Mouse (Mus musculus) heart, postnatal 14 days (tissue): Measurements from ENCODE around the gene Mrps36. TPM values are rescaled to one million over a fixed set of nuclear protein-coding genes. Genes with fewer than 3 reads are reported as not detected.

Experiments
- total RNA-seq, 2 experiments: library from RNA; stranded (reverse); gene quantifications; 2 replicates each; pipeline ENCODE4 v1.2.3; 2021

Gene Mrps36
- total RNA-seq, 2 experiments from 2014 or later = 173 to 179 TPM

Other genes with a start within 250 kb of the Mrps36 start
- 1 to 10 TPM in 1 of 2 experiments, under 1 TPM in 1; 0.51 to 1.1 TPM for gene Ocln, start 191.9 kb downstream of the Mrps36 start, total RNA-seq
- gene Marveld2, start 127.7 kb downstream of the Mrps36 start, total RNA-seq = under 1 TPM; 0.29 to 0.50 TPM
- gene Ak6, start 93.7 kb downstream of the Mrps36 start, total RNA-seq = 10 to 100 TPM; 56.0 to 63.2 TPM
- 10 to 100 TPM; 16.0 to 17.3 TPM for gene Rad17, start 93.6 kb downstream of the Mrps36 start, total RNA-seq
- gene Taf9, start 93.1 kb downstream of the Mrps36 start, total RNA-seq = 10 to 100 TPM in 1 of 2 experiments, 1 to 10 TPM in 1; 8.9 to 11.4 TPM
- under 1 TPM; 0.66 to 0.96 TPM for gene Ccdc125, start 74.9 kb downstream of the Mrps36 start, total RNA-seq
- gene Cdk7, start 13.7 kb downstream of the Mrps36 start, total RNA-seq = 10 to 100 TPM; 24.1 to 24.9 TPM
- gene Cenph, start 31.2 kb upstream of the Mrps36 start, total RNA-seq = under 1 TPM; 0.36 to 0.80 TPM
- gene Ccnb1, start 41.9 kb upstream of the Mrps36 start, total RNA-seq = 10 to 100 TPM in 1 of 2 experiments, 1 to 10 TPM in 1; 4.7 to 13.4 TPM
- 10 to 100 TPM; 23.6 to 24.8 TPM for gene Slc30a5, start 88.8 kb upstream of the Mrps36 start, total RNA-seq